Comparison of ENCODE assay signal across 21 mouse cellular contexts in genomic region chr2:91955875-91956274, GRCm38 (mm10). TPM values are rescaled to one million over a fixed set of nuclear protein-coding genes. Genes with fewer than 3 reads are reported as not detected.
A peak's percentile ranks its signal among the peaks of the same experiment; 100 is the strongest.
DNase-seq lines count a peak whose midpoint lies in the region; ATAC-seq and TF ChIP-seq lines count a peak whose summit lies in the region.
"Had no signal": no experiment of that assay in that cellular context is flagged by ENCODE, and none has a peak within 500 bp of the region (broad histone marks: within the 10 kb centered on the region; RNA-seq: fewer than 3 reads in every experiment).

No protein-coding gene starts in this region.

- no peak overlapping the region for H3K4me3 ChIP-seq in cerebellum, adult 2 months (replicated peaks; ENCODE audit: insufficient read depth, low read depth, low read length)
- no peak overlapping the region for H3K4me3 ChIP-seq in heart, embryonic 13.5 days
- H3K4me3 ChIP-seq in heart, adult 2 months, result no peak overlapping the region
- no peak overlapping the region for H3K4me3 ChIP-seq in liver, embryonic 12.5 days
- no peak overlapping the region for H3K4me3 ChIP-seq in liver, postnatal 0 days (ENCODE audit: low read depth, low read length)
- no peak overlapping the region for H3K4me3 ChIP-seq in intestine, embryonic 16.5 days (ENCODE audit: low read length)
- H3K4me3 ChIP-seq: erythroblast, embryonic 14.5 days had no signal

- peak overlapping the region; percentile 44 for H3K27ac ChIP-seq in cerebellum, adult 2 months (ENCODE audit: insufficient read depth, low read length)
- peak overlapping the region; percentile 92 for H3K27ac ChIP-seq in heart, embryonic 13.5 days (replicated peaks)
- H3K27ac ChIP-seq in heart, adult 2 months, result no peak overlapping the region; the same call in 1 of the 2 replicates
- peak overlapping the region; percentile 57 for H3K27ac ChIP-seq in liver, embryonic 12.5 days
- H3K27ac ChIP-seq in liver, postnatal 0 days (ENCODE audit: low read depth), result no peak overlapping the region; the same call in 1 of the 2 replicates
- H3K27ac ChIP-seq in intestine, embryonic 16.5 days (ENCODE audit: low read length), result 0 out of 2 replicates have a peak overlapping the region, but pooled peaks have one; percentile 10

- no peak for TF ChIP-seq CTCF in cerebellum, adult 2 months (IDR thresholded peaks at IDR 0.05; ENCODE audit: borderline replicate concordance, insufficient read depth, low read depth, low read length)
- TF ChIP-seq CTCF in heart, adult 2 months (IDR thresholded peaks at IDR 0.05), result no peak
- TF ChIP-seq CTCF in liver, postnatal 0 days (IDR thresholded peaks at IDR 0.05; ENCODE audit: low read depth), result no peak

- H3K27me3 ChIP-seq in cerebellum, adult 2 months (ENCODE audit: control insufficient read depth, insufficient read depth, low read length), result no peaks in the 10 kb centered on the region
- no peaks in the 10 kb centered on the region for H3K27me3 ChIP-seq in heart, embryonic 13.5 days (replicated peaks)
- no peaks in the 10 kb centered on the region for H3K27me3 ChIP-seq in heart, adult 2 months (ENCODE audit: control insufficient read depth, insufficient read depth, low read length)
- no peaks in the 10 kb centered on the region for H3K27me3 ChIP-seq in liver, embryonic 12.5 days (replicated peaks)
- no peaks in the 10 kb centered on the region for H3K27me3 ChIP-seq in liver, postnatal 0 days (ENCODE audit: insufficient read depth, low read length)
- no peaks in the 10 kb centered on the region for H3K27me3 ChIP-seq in intestine, embryonic 16.5 days (replicated peaks; ENCODE audit: control insufficient read depth, insufficient read depth, low read length)

- DNase-seq in cerebellum, adult 2 months, result no peak
- no peak for DNase-seq in cerebellum, postnatal 14 days
- no peak for DNase-seq in heart, adult 2 months
- DNase-seq in liver, postnatal 0 days, result no peak
- DNase-seq in T-cell, adult 2 months (ENCODE audit: low spot score), result no peak
- DNase-seq: kidney, adult 9 months; lung, postnatal 14 days had no signal

- TF ChIP-seq POLR2A in cerebellum, adult 2 months (IDR thresholded peaks at IDR 0.05; ENCODE audit: borderline replicate concordance, insufficient read depth, low read length), result no peak
- TF ChIP-seq POLR2A in heart, adult 2 months (IDR thresholded peaks at IDR 0.05; ENCODE audit: insufficient read depth, low read depth, low read length), result no peak

- no peak for ATAC-seq in heart, embryonic 13.5 days (ENCODE audit: extremely low read depth, insufficient number of reproducible peaks, low FRiP score, low TSS enrichment)
- no peak for ATAC-seq in liver, embryonic 12.5 days
- no peak for ATAC-seq in liver, postnatal 0 days
- ATAC-seq in intestine, embryonic 16.5 days, result no peak
- ATAC-seq: CD4-positive, CD25-positive, alpha-beta regulatory T cell, adult 4 months; hindbrain, embryonic 16.5 days; midbrain, embryonic 16.5 days had no signal

- WGBS in cerebellum, adult 2 months, result 46% methylated on average over 6 of the region's 6 CpGs
- WGBS in heart, embryonic 13.5 days, result 76% methylated on average over 6 of the region's 6 CpGs
- WGBS in heart, adult 2 months, result 77% methylated on average over 6 of the region's 6 CpGs
- 73% methylated on average over 6 of the region's 6 CpGs for WGBS in liver, embryonic 12.5 days (ENCODE audit: insufficient replicate concordance)
- 66% methylated on average over 6 of the region's 6 CpGs for WGBS in liver, postnatal 0 days (ENCODE audit: insufficient replicate concordance)
- 79% methylated on average over 6 of the region's 6 CpGs for WGBS in intestine, embryonic 16.5 days

- peak overlapping the region; percentile 52 for H3K9ac ChIP-seq in heart, embryonic 13.5 days
- H3K9ac ChIP-seq in heart, adult 2 months (ENCODE audit: low read depth, low read length), result no peak overlapping the region
- H3K9ac ChIP-seq in liver, embryonic 12.5 days, result peak overlapping the region; percentile 43; the same call in 1 of the 2 replicates
- no peak overlapping the region for H3K9ac ChIP-seq in liver, postnatal 0 days (replicated peaks)
- H3K9ac ChIP-seq in intestine, embryonic 16.5 days (ENCODE audit: low read depth, low read length), result no peak overlapping the region

- no peak for TF ChIP-seq EP300 in heart, adult 2 months (IDR thresholded peaks at IDR 0.05; ENCODE audit: insufficient read depth, low read depth, low read length)
- TF ChIP-seq EP300 in liver, postnatal 0 days (IDR thresholded peaks at IDR 0.05; ENCODE audit: low read depth), result no peak

- H3K9me3 ChIP-seq in heart, embryonic 13.5 days, result no peaks in the 10 kb centered on the region
- H3K9me3 ChIP-seq in liver, embryonic 12.5 days (replicated peaks), result no peaks in the 10 kb centered on the region
- H3K9me3 ChIP-seq in liver, postnatal 0 days (ENCODE audit: low read length), result no peaks in the 10 kb centered on the region
- H3K9me3 ChIP-seq in intestine, embryonic 16.5 days (ENCODE audit: control insufficient read depth, low read length), result no peaks in the 10 kb centered on the region
- H3K9me3 ChIP-seq: G1E had no signal

- peaks cover 13% of the 10 kb centered on the region for H3K79me2 ChIP-seq in heart, adult 2 months (replicated peaks; ENCODE audit: control insufficient read depth, insufficient read depth, low read length)

- no peak overlapping the region for H3K4me2 ChIP-seq in heart, embryonic 13.5 days
- H3K4me2 ChIP-seq in liver, embryonic 12.5 days, result no peak overlapping the region
- no peak overlapping the region for H3K4me2 ChIP-seq in liver, postnatal 0 days (ENCODE audit: low read depth, low read length)
- H3K4me2 ChIP-seq in intestine, embryonic 16.5 days (ENCODE audit: low read depth, low read length), result no peak overlapping the region

- H3K4me1 ChIP-seq in cerebellum, adult 2 months (ENCODE audit: control insufficient read depth, insufficient read depth, low read length), result peaks cover 77% of the 10 kb centered on the region
- peaks cover 92% of the 10 kb centered on the region for H3K4me1 ChIP-seq in heart, embryonic 13.5 days
- H3K4me1 ChIP-seq in heart, adult 2 months (ENCODE audit: control insufficient read depth, insufficient read depth, low read length), result peaks cover 30% of the 10 kb centered on the region
- H3K4me1 ChIP-seq in liver, embryonic 12.5 days, result peaks cover 98% of the 10 kb centered on the region
- H3K4me1 ChIP-seq in liver, postnatal 0 days (ENCODE audit: insufficient read depth), result peaks cover 72% of the 10 kb centered on the region
- H3K4me1 ChIP-seq in intestine, embryonic 16.5 days (ENCODE audit: control insufficient read depth, insufficient read depth, low read length), result peaks cover 70% of the 10 kb centered on the region

- intact Hi-C loops in heart, adult 2 months (cut with DNase I), result no loop called here

- peaks cover 8% of the 10 kb centered on the region; the same call in 1 of the 2 replicates for H3K36me3 ChIP-seq in heart, embryonic 13.5 days
- H3K36me3 ChIP-seq in heart, adult 2 months (ENCODE audit: control insufficient read depth, insufficient read depth, low read length), result peaks cover 6% of the 10 kb centered on the region
- H3K36me3 ChIP-seq in liver, embryonic 12.5 days, result peaks cover 22% of the 10 kb centered on the region
- no peaks in the 10 kb centered on the region; the same call in none of the 2 replicates for H3K36me3 ChIP-seq in liver, postnatal 0 days (replicated peaks; ENCODE audit: insufficient read depth, low read length)
- H3K36me3 ChIP-seq in intestine, embryonic 16.5 days (ENCODE audit: control insufficient read depth, insufficient read depth, low read length), result no peaks in the 10 kb centered on the region

RNA-seq across cellular contexts. Expression of gene Gm9821, which starts 10.4 kb away (rescaled TPM):
- not detected in 2 replicates for polyA plus RNA-seq in cerebellum, adult 2 months (2012; rRNA removed)
- polyA plus RNA-seq in heart, embryonic 13.5 days (2015; fragmentation: Nextera tagmentation; extraction: Ambion mirVana), result 1.6 and 2.2 TPM in 2 replicates
- total RNA-seq in heart, adult 2 months (2021), result not detected
- not detected in 2 replicates for polyA plus RNA-seq in heart, adult 2 months (2012; rRNA removed)
- polyA plus RNA-seq in liver, embryonic 12.5 days (2016; fragmentation: Nextera tagmentation; extraction: Ambion mirVana), result 2.3 and 2.5 TPM in 2 replicates
- polyA plus RNA-seq in liver, postnatal 0 days (2015; fragmentation: Nextera tagmentation; extraction: Ambion mirVana), result 0.13 and 0.20 TPM in 2 replicates
- 0.28 and 0.55 TPM in 2 replicates for polyA plus RNA-seq in intestine, embryonic 16.5 days (2015; fragmentation: Nextera tagmentation; extraction: Ambion mirVana)
- total RNA-seq: adrenal gland, adult 18-20 months; gastrocnemius, adult 8-10 months; layer of hippocampus, adult 18-20 months had no signal
- polyA plus RNA-seq: brain, embryonic 14.5 days; embryonic facial prominence, embryonic 11.5 days; erythroblast, embryonic 14.5 days; midbrain, embryonic 16.5 days had no signal

RNA-seq across cellular contexts. Expression of gene Dgkz, which starts 19.8 kb away (rescaled TPM):
- polyA plus RNA-seq in cerebellum, adult 2 months (2012; rRNA removed), result 716 and 832 TPM in 2 replicates
- polyA plus RNA-seq in heart, embryonic 13.5 days (2015; fragmentation: Nextera tagmentation; extraction: Ambion mirVana), result 37.9 and 43.4 TPM in 2 replicates
- total RNA-seq in heart, adult 2 months (2021), result 10 to 100 TPM; 35.5 to 37.5 TPM
- polyA plus RNA-seq in heart, adult 2 months (2012; rRNA removed), result 102 and 118 TPM in 2 replicates
- 46.9 and 48.8 TPM in 2 replicates for polyA plus RNA-seq in liver, embryonic 12.5 days (2016; fragmentation: Nextera tagmentation; extraction: Ambion mirVana)
- polyA plus RNA-seq in liver, postnatal 0 days (2015; fragmentation: Nextera tagmentation; extraction: Ambion mirVana), result 13.9 and 15.9 TPM in 2 replicates
- polyA plus RNA-seq in intestine, embryonic 16.5 days (2015; fragmentation: Nextera tagmentation; extraction: Ambion mirVana), result 46.4 and 66.7 TPM in 2 replicates

RNA-seq across cellular contexts. Expression of gene Mdk, which starts 23.8 kb away (rescaled TPM):
- 77.8 and 78.9 TPM in 2 replicates for polyA plus RNA-seq in cerebellum, adult 2 months (2012; rRNA removed)
- 603 and 654 TPM in 2 replicates for polyA plus RNA-seq in heart, embryonic 13.5 days (2015; fragmentation: Nextera tagmentation; extraction: Ambion mirVana)
- 1 to 10 TPM; 2.5 to 2.8 TPM for total RNA-seq in heart, adult 2 months (2021)
- polyA plus RNA-seq in heart, adult 2 months (2012; rRNA removed), result 4.1 and 5.4 TPM in 2 replicates
- polyA plus RNA-seq in liver, embryonic 12.5 days (2016; fragmentation: Nextera tagmentation; extraction: Ambion mirVana), result 137 and 140 TPM in 2 replicates
- 5.0 and 6.8 TPM in 2 replicates for polyA plus RNA-seq in liver, postnatal 0 days (2015; fragmentation: Nextera tagmentation; extraction: Ambion mirVana)
- 370 and 437 TPM in 2 replicates for polyA plus RNA-seq in intestine, embryonic 16.5 days (2015; fragmentation: Nextera tagmentation; extraction: Ambion mirVana)

RNA-seq across cellular contexts. Expression of gene Chrm4, which starts 28.8 kb away (rescaled TPM):
- 2.0 TPM in 2 replicates for polyA plus RNA-seq in cerebellum, adult 2 months (2012; rRNA removed)
- polyA plus RNA-seq in heart, embryonic 13.5 days (2015; fragmentation: Nextera tagmentation; extraction: Ambion mirVana), result not detected in 2 replicates
- total RNA-seq in heart, adult 2 months (2021), result not detected
- polyA plus RNA-seq in heart, adult 2 months (2012; rRNA removed), result 0.14 and 0.29 TPM in 2 replicates
- polyA plus RNA-seq in liver, embryonic 12.5 days (2016; fragmentation: Nextera tagmentation; extraction: Ambion mirVana), result 0.17 TPM in 1 of 2 replicates, not detected in the other
- polyA plus RNA-seq in liver, postnatal 0 days (2015; fragmentation: Nextera tagmentation; extraction: Ambion mirVana), result not detected in 2 replicates
- polyA plus RNA-seq in intestine, embryonic 16.5 days (2015; fragmentation: Nextera tagmentation; extraction: Ambion mirVana), result 0.23 and 0.33 TPM in 2 replicates
- total RNA-seq: gastrocnemius, adult 8-10 months had no signal
- polyA plus RNA-seq: G1E; heart, postnatal 0 days had no signal

Comparison
In these comparisons a context has a peak if more than half of its experiments do, and no peak if none do; other contexts are left out.
1. H3K27ac ChIP-seq: peak in cerebellum, adult 2 months (single experiment), heart, embryonic 13.5 days (single experiment), liver, embryonic 12.5 days (single experiment) and intestine, embryonic 16.5 days (single experiment); none in heart, adult 2 months (single experiment) and liver, postnatal 0 days (single experiment).
2. H3K9ac ChIP-seq: peak in heart, embryonic 13.5 days (single experiment) and liver, embryonic 12.5 days (single experiment); none in heart, adult 2 months (single experiment), liver, postnatal 0 days (single experiment) and intestine, embryonic 16.5 days (single experiment).
3. RNA of gene Mdk, which starts 23.8 kb away (polyA plus RNA-seq): 603 to 654 TPM in heart, embryonic 13.5 days, 370 to 437 TPM in intestine, embryonic 16.5 days, 137 to 140 TPM in liver, embryonic 12.5 days and 77.8 to 78.9 TPM in cerebellum, adult 2 months; 5.0 to 6.8 TPM in liver, postnatal 0 days and 4.1 to 5.4 TPM in heart, adult 2 months; every median in the first group is over 10 times any median in the second.